Mouse (Mus musculus): ENCODE data around the gene Ikzf1.
A peak's percentile ranks its signal among the peaks of the same experiment; 100 is the strongest.

Gene Ikzf1

DNA sequence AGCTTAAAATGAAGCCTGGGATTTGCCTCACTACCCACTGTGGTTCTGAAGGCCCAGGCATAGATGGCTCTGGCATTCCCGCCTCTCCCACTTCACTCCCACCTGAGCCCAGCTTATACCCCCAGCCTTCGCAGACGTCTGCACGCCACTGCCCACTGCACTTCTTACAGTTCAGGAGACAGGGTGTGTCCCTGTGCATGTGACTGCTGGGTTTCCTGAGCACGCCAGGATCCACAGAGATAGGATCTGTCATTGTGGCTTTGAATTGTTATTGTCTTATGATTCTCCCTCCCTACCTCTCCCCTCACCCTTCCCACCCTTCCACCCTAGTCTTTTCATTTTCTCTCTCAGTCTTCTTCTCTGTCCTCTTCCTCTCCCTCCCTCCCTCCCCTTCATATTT, 34.9 kb downstream of the Ikzf1 start:
- DNase-seq (ENCODE audit: low read depth, low spot score): no peak

DNA sequence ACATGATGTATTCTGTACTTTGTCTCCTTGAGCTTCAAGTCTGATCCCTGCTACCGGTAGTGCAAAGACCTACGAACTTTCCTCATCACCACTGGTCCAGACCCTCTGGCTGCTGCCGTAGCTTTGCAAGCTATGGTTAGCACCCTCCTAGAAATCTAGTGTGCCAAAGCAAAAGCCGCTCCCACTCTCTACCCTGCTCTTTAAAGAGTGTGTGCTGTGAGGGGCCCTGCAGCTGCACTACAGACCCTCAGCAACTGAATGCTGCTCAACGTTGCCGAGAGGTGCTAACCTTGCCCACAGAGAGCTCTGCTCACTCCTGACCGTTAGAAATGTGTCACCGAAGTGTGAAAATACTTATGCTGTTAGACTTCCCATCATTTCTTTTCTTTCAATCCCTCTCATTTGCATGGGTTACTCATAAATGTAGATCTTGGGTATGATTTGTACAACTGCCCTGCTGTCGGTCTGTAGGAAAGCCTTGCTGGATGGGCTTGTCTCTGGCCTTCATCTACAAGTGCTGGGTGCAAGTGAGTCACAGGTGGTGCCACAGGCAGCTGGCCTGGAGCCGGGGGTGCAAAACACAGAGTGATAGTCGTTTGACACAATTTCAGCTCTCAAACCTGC, 40.6 kb downstream of the Ikzf1 start:
- no peak for DNase-seq (ENCODE audit: low read depth, low spot score)

GRCm38 (mm10) chr11:11725876-11726525, 41.2 kb downstream of the Ikzf1 start:
- DNase-seq (ENCODE audit: low read depth, low spot score): no peak

- no peak for DNase-seq (ENCODE audit: low read depth, low spot score)
These were observed 42.0 kb downstream of the Ikzf1 start for GRCm38 (mm10) chr11:11726807-11727276.

GRCm38 (mm10) chr11:11727936-11728556, 43.2 kb downstream of the Ikzf1 start:
- DNase-seq (ENCODE audit: low read depth, low spot score): no peak

GRCm38 (mm10) chr11:11729216-11729615, 44.4 kb downstream of the Ikzf1 start:
- no peak for DNase-seq (ENCODE audit: low read depth, low spot score)

DNA sequence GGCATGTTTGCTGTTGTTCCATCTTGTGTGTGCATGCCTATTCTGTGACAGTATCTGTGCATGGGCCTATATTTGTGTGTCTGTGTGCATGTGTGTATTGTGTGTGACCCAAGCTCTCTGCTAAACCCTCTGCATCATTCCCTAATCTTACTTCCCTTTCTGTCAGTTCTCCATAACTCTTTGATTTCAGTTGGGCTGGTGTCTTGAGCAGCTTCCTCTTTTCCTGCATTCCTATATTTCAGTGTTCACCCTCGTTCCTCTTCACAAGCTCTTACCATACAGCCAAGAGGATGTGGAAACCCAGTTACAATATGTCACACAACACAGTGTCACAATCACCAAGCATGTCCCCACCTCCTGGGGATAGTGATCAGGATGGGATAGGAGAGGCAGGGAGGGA, 45.3 kb downstream of the Ikzf1 start:
- no peak for DNase-seq (ENCODE audit: low read depth, low spot score)

GRCm38 (mm10) chr11:11731727-11732126, 46.9 kb downstream of the Ikzf1 start:
- DNase-seq (ENCODE audit: low read depth, low spot score): no peak

GRCm38 (mm10) chr11:11732972-11733770, 48.4 kb downstream of the Ikzf1 start:
- DNase-seq (ENCODE audit: low read depth, low spot score): no peak

- DNase-seq (ENCODE audit: low read depth, low spot score): no peak
These were observed 50.4 kb downstream of the Ikzf1 start for GRCm38 (mm10) chr11:11735155-11735554.

GRCm38 (mm10) chr11:11736948-11737347, 52.1 kb downstream of the Ikzf1 start:
- DNase-seq (ENCODE audit: low read depth, low spot score): no peak

GRCm38 (mm10) chr11:11737562-11737961, 52.8 kb downstream of the Ikzf1 start:
- no peak for DNase-seq (ENCODE audit: low read depth, low spot score)

DNA sequence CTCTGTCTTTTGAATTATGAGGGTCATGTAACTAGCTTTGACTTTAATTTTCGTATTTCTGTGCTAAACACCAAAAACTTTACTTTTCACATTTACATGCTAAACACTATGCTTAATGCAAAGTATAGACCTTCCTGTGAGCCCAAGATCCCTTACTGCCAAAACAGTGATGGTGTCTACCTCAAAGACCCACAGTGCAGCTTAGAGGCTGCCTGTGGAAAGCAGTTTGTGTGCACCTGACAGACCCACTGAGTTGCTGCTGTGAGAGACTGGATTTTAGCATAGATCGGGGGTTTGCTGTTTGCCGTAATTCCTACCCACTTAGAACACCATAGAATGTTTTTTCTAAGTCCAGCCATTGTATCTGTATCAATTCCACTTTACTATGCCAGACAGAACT, 54.3 kb downstream of the Ikzf1 start:
- DNase-seq (ENCODE audit: low read depth, low spot score): no peak

DNA sequence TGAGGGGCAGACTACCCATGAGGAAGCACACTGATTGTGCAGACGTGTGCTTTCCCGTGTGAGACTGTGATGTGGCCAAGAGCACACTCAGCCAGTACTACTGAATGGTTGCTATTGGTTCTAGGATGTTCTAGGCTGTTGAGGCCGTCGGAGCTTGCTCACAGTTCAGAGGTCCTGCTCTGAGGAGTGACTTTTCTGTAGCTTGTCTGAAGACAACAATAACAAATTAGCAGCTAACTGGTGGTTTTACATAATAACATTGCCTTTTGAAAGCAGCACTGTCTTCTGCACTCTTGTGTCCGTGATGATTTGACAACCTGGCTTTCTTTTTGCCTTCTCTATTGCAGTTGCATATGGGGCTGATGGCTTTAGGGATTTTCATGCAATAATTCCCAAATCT, 55.8 kb downstream of the Ikzf1 start:
- no peak for DNase-seq (ENCODE audit: low read depth, low spot score)

- DNase-seq (ENCODE audit: low read depth, low spot score): no peak
These were observed 56.8 kb downstream of the Ikzf1 start for GRCm38 (mm10) chr11:11741574-11741973.

DNA sequence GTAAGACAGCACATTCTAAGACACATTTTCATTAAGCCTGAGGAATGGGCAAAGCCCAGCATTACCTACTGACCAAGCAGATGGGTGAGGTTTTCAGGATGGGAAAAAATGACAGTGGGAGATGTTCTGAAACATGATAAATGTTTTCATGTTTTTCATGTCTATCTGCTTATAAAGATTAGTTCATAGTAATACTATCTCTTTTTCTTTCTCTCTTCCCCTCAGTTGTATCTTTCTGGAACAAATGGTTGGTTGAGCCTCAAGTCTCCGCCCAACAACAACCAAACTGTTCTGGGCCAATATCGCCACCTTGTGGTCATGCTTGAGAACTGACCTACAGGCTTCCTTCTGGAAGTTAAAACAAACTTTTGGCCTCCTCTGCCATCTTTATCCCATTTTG, 57.8 kb downstream of the Ikzf1 start:
- DNase-seq (ENCODE audit: low read depth, low spot score): peak; percentile 70

- no peak for DNase-seq (ENCODE audit: low read depth, low spot score)
These were observed 59.4 kb downstream of the Ikzf1 start for GRCm38 (mm10) chr11:11744222-11744621.

- DNase-seq (ENCODE audit: low read depth, low spot score): no peak
These were observed 66.3 kb downstream of the Ikzf1 start for GRCm38 (mm10) chr11:11751091-11751490.

DNA sequence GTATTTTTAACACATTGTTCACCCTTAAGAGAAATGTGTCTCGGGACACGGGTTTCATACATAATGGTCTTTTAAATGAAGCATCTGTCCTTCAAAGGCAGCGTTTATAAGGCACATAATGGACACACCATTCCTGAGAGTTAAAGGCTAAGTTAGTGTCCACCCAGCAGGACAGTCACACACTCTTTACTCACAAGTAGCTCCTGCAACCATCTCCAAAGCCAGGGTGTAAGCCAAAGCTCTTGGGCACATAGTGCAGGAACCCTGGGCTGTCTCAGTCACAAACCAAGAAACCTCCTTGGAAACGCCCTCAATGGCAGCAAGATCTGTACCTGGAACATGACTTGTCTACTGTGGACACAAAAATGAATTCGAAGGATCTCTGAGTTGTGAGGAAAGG, 68.1 kb downstream of the Ikzf1 start:
- DNase-seq (ENCODE audit: low read depth, low spot score): no peak

DNA sequence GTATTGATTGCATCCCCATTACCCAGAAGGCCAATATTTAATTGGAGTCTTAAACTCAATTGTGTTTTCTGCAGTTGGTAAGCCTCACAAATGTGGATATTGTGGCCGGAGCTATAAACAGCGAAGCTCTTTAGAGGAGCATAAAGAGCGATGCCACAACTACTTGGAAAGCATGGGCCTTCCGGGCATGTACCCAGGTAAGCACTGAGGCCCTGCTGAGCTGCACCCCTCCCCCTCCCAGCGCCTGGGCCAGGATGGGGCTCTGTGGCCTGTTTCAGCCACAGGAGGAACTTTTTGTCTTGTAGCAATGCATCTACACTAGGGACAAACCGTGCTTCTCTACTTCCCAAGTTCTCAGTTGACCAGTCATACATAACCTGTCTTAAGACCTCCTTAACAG, 73.3 kb downstream of the Ikzf1 start:
- DNase-seq (ENCODE audit: low read depth, low spot score): no peak

DNA sequence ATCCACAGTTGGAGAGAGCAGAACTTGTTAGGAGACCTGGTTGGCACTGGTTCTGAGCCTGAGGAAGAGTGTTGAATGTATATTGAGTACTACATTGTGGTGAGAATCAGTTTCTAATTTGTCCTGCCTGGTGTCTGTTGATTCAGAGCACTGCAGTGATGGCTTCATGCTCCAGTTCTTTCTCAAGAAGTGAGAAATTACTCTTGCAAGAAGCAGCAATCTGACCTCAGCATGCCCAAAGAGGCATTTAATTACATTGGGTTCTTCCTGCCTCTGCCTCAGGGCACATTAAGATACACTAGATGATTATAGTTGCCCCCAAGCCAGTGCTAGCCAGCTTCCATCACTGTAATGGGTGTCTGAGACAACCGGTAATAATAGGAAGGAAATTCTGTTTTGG, 74.1 kb downstream of the Ikzf1 start:
- DNase-seq (ENCODE audit: low read depth, low spot score): no peak

DNA sequence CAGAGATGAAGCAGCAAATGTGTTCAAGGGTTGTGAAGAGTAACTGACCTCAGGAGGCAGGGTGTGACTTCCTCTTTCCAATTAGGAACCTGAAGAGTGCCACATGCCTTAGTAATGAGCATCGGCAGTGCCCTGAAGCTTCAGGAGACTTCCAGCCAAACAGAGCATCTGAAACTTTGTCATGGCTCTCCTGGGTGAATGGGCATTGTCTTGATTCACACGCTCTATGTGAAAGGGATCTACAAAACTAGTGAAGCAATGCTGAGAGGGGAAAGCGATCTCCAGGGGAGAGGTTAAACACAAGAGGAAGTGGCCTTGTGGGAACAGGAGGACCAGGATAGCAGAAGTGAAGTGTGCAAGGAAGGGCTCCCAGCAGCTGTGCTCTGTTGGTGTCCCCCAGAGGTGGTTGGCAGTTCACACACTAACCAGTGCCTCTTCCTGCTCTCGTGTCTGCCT, 78.4 kb downstream of the Ikzf1 start:
- DNase-seq (ENCODE audit: low read depth, low spot score): no peak
